Mouse (Mus musculus) heart, postnatal 36 days (tissue): ENCODE measurements at regions not wholly inside any gene's neighbourhood (a gene's known extent, or its start where the extent isn't known, plus 50 kb on each side); places are given as distances from the start of the nearest gene placed in this dataset.

Experiments
- DNase-seq, 2 experiments: peaks; one replicate each; pipeline ENCODE4 v3.0.0; 2021 to 2022
- intact Hi-C: fragments of 180-260 bp; cut with DNase I; formaldehyde crosslinking; loops from one replicate; pipeline ENCODE4 v1.15.1; 2025

GRCm38 (mm10) chr13:99593846-99594813, 77.8 kb upstream of the Map1b start:
- intact Hi-C loops, result no loop called here
- no peak for DNase-seq

GRCm38 (mm10) chr13:99593243-99593635, 76.9 kb upstream of the Map1b start:
- intact Hi-C loops, result no loop called here
- DNase-seq, result no peak

- intact Hi-C loops, result no loop called here
- DNase-seq, result no peak
Measured at GRCm38 (mm10) chr13:99592596-99593242, 76.4 kb upstream of the Map1b start.

GRCm38 (mm10) chr13:99588646-99589045, 72.3 kb upstream of the Map1b start:
- DNase-seq, result no peak
- intact Hi-C loops, result no loop called here

- no peak for DNase-seq
- intact Hi-C loops, result no loop called here
Measured at GRCm38 (mm10) chr13:99583841-99584240, 67.5 kb upstream of the Map1b start.

- intact Hi-C loops, result no loop called here
- DNase-seq, result no peak
Measured at GRCm38 (mm10) chr13:99580296-99580695, 64.0 kb upstream of the Map1b start.

- no peak for DNase-seq
- intact Hi-C loops, result no loop called here
Measured at GRCm38 (mm10) chr13:99579596-99580175, 63.3 kb upstream of the Map1b start.

GRCm38 (mm10) chr13:99577686-99578085, 61.3 kb upstream of the Map1b start:
- DNase-seq, result no peak
- intact Hi-C loops, result no loop called here

GRCm38 (mm10) chr13:99573021-99573420, 56.7 kb upstream of the Map1b start:
- intact Hi-C loops, result no loop called here
- no peak for DNase-seq

GRCm38 (mm10) chr13:99572381-99572780, 56.0 kb upstream of the Map1b start:
- intact Hi-C loops, result no loop called here
- no peak for DNase-seq
